Mouse (Mus musculus) lung, embryonic 14.5 days (tissue): ENCODE results near the gene Stim2. TPM values are rescaled to one million over a fixed set of nuclear protein-coding genes. Genes with fewer than 3 reads are reported as not detected.
A peak's percentile ranks its signal among the peaks of the same experiment; 100 is the strongest.

ENCODE experiments used
- ATAC-seq: fragments of 200-750 bp; cut with Nextera tagmentation; 2 replicates; pipeline ENCODE4 v1.8.0; 2017; ENCODE audit warnings: mild to moderate bottlenecking, moderate TSS enrichment, moderate library complexity; ENCODE audit not compliant: insufficient read depth
- DNase-seq: peaks from one replicate; pipeline ENCODE4 v3.0.0-alpha.2; 2015
- H3K27ac ChIP-seq: fragments of 300-500 bp; sonication (generic); 2 replicates; pipeline ENCODE4 v1.5.1; 2014; ENCODE audit warnings: low read depth, mild to moderate bottlenecking, moderate library complexity
- H3K27me3 ChIP-seq: fragments of 300-500 bp; sonication (generic); 2 replicates; pipeline ENCODE4 v1.6.1; 2014; ENCODE audit warnings: low read length, control low read depth; ENCODE audit not compliant: insufficient read depth
- H3K36me3 ChIP-seq: fragments of 300-500 bp; sonication (generic); 2 replicates; pipeline ENCODE4 v1.6.1; 2014; ENCODE audit warnings: control low read depth; ENCODE audit not compliant: insufficient read depth
- H3K4me1 ChIP-seq: fragments of 300-500 bp; sonication (generic); 2 replicates; pipeline ENCODE4 v1.6.1; 2014; ENCODE audit warnings: antibody characterized with exemption, control low read depth; ENCODE audit not compliant: insufficient read depth
- H3K4me2 ChIP-seq: fragments of 300-500 bp; sonication (generic); 2 replicates; pipeline ENCODE4 v1.6.1; 2014; ENCODE audit warnings: mild to moderate bottlenecking
- H3K4me3 ChIP-seq: fragments of 300-500 bp; sonication (generic); 2 replicates; pipeline ENCODE4 v1.5.1; 2014; ENCODE audit warnings: low read depth, low read length
- H3K9ac ChIP-seq: fragments of 300-500 bp; sonication (generic); 2 replicates; pipeline ENCODE4 v1.6.1; 2014
- H3K9me3 ChIP-seq: fragments of 300-500 bp; sonication (generic); 2 replicates; pipeline ENCODE4 v1.6.1; 2016; ENCODE audit warnings: low read depth, low read length, control low read depth
- CTCF ChIP-seq: IDR thresholded peaks from 2 replicates; pipeline ENCODE4 v1.5.1; 2016; ENCODE audit warnings: antibody characterized with exemption, low read depth
- WGBS: fragments of 180-500 bp; shearing (Covaris S2); extraction: QIAGEN DNeasy Blood & Tissue Kit; methylation state at CpG from one replicate; pipeline ENCODE4 v1.1.7; 2014; 5-methylcytosine and 5-hydroxymethylcytosine counted together
- polyA plus RNA-seq: library from polyadenylated mRNA; unstranded; fragments of >200 nt; fragmentation: Nextera tagmentation; extraction: Ambion mirVana; gene quantifications from 2 replicates; pipeline ENCODE4 v1.2.1, GENCODE M21; 2014

The Stim2 gene
- polyA plus RNA-seq = 28.2 and 30.8 TPM in 2 replicates

- no peak for TF ChIP-seq CTCF
- Histone ChIP-seq H3K9me3 (no peaks in the 10 kb centered on the region), H3K36me3 (no peaks in the 10 kb centered on the region), H3K4me2 (peak within 1 kb of the TSS; percentile 94), H3K27me3 (no peaks in the 10 kb centered on the region), H3K27ac (peak within 1 kb of the TSS; percentile 92), H3K4me3 (peak within 1 kb of the TSS; percentile 91), H3K9ac (peak within 1 kb of the TSS; percentile 91), H3K4me1 (0 out of 2 replicates have a peak, but pooled peaks cover 2% of the 10 kb centered on the region)
- peak; percentile 97 for DNase-seq
- WGBS = 1% methylated on average over 59 of the region's 71 CpGs
- peak; percentile 94 for ATAC-seq
Measured at GRCm38 (mm10) chr5:53998146-53998742, at the start of gene Stim2. Stim2 (plus strand) TSS chr5:53998499.

- Histone ChIP-seq H3K36me3 (no peaks in the 10 kb centered on the region), H3K4me1 (no peaks in the 10 kb centered on the region), H3K4me2 (no peak overlapping the region), H3K27ac (peak overlapping the region; percentile 54; the same call in 1 of the 2 replicates), H3K9me3 (no peaks in the 10 kb centered on the region), H3K9ac (no peak overlapping the region), H3K4me3 (no peak overlapping the region), H3K27me3 (no peaks in the 10 kb centered on the region)
- WGBS = 66% methylated on average over 8 of the region's 8 CpGs
- ATAC-seq (peak; percentile 39; the same call in 1 of the 2 replicates), DNase-seq (peak; percentile 65)
- TF ChIP-seq CTCF = no peak
Measured at GRCm38 (mm10) chr5:53948606-53949266, 49.6 kb upstream of the Stim2 start.

- Histone ChIP-seq H3K9ac (no peak overlapping the region), H3K27ac (no peak overlapping the region), H3K9me3 (no peaks in the 10 kb centered on the region), H3K36me3 (no peaks in the 10 kb centered on the region), H3K4me1 (no peaks in the 10 kb centered on the region), H3K4me3 (no peak overlapping the region), H3K27me3 (no peaks in the 10 kb centered on the region), H3K4me2 (no peak overlapping the region)
- TF ChIP-seq CTCF = no peak
- peak; percentile 39 for DNase-seq
- 49% methylated on average over 7 of the region's 7 CpGs for WGBS
- ATAC-seq = no peak
Measured at GRCm38 (mm10) chr5:53950189-53950588, 48.1 kb upstream of the Stim2 start.

GRCm38 (mm10) chr5:53953216-53953615 is 45.1 kb upstream of the Stim2 start:
- Histone ChIP-seq H3K27ac (no peak overlapping the region), H3K36me3 (no peaks in the 10 kb centered on the region), H3K4me3 (no peak overlapping the region), H3K4me2 (no peak overlapping the region), H3K4me1 (no peaks in the 10 kb centered on the region), H3K9ac (no peak overlapping the region), H3K27me3 (no peaks in the 10 kb centered on the region), H3K9me3 (no peaks in the 10 kb centered on the region)
- ATAC-seq (no peak), DNase-seq (no peak)
- no peak for TF ChIP-seq CTCF

GRCm38 (mm10) chr5:53953797-53954196 is 44.5 kb upstream of the Stim2 start:
- 84% methylated on average over 2 of the region's 2 CpGs for WGBS
- no peak for TF ChIP-seq CTCF
- no peak for ATAC-seq

GRCm38 (mm10) chr5:53955966-53956365 is 42.3 kb upstream of the Stim2 start:
- no peaks in the 10 kb centered on the region for H3K9me3 ChIP-seq
- H3K27me3 ChIP-seq = no peaks in the 10 kb centered on the region
- no peak for TF ChIP-seq CTCF
- H3K4me1 ChIP-seq = no peaks in the 10 kb centered on the region
- H3K4me2 ChIP-seq = no peak overlapping the region
- no peak for DNase-seq
- WGBS = 80% methylated on average over 2 of the region's 2 CpGs
- no peak for ATAC-seq
- H3K4me3 ChIP-seq = no peak overlapping the region
- H3K27ac ChIP-seq = no peak overlapping the region
- H3K9ac ChIP-seq = no peak overlapping the region
- H3K36me3 ChIP-seq = no peaks in the 10 kb centered on the region

More at GRCm38 (mm10) chr5:53953797-53954196, 44.5 kb upstream of the Stim2 start:
- Histone ChIP-seq H3K27ac (no peak overlapping the region), H3K9ac (no peak overlapping the region), H3K36me3 (no peaks in the 10 kb centered on the region), H3K9me3 (no peaks in the 10 kb centered on the region), H3K4me1 (no peaks in the 10 kb centered on the region), H3K4me3 (no peak overlapping the region), H3K27me3 (no peaks in the 10 kb centered on the region), H3K4me2 (no peak overlapping the region)
- DNase-seq = no peak
